Mouse (Mus musculus) hindbrain, embryonic 15.5 days (tissue): Measurements from ENCODE around the gene Cd28. TPM values are rescaled to one million over a fixed set of nuclear protein-coding genes. Genes with fewer than 3 reads are reported as not detected.

ENCODE experiments used
- ATAC-seq: fragments of 200-750 bp; cut with Nextera tagmentation; 2 replicates; pipeline ENCODE4 v1.8.0; 2017; ENCODE audit warnings: low read depth, moderate number of reproducible peaks, moderate TSS enrichment; ENCODE audit not compliant: low FRiP score
- H3K27ac ChIP-seq: fragments of 300-500 bp; sonication (generic); replicated peaks from 2 replicates; pipeline ENCODE4 v1.5.1; 2015; ENCODE audit warnings: mild to moderate bottlenecking, inconsistent platforms
- H3K27me3 ChIP-seq: fragments of 300-500 bp; sonication (generic); 2 replicates; pipeline ENCODE4 v1.6.1; 2015; ENCODE audit warnings: control low read depth, inconsistent platforms
- H3K36me3 ChIP-seq: fragments of 300-500 bp; sonication (generic); 2 replicates; pipeline ENCODE4 v1.6.1; 2015; ENCODE audit warnings: control low read depth, inconsistent platforms
- H3K4me1 ChIP-seq: fragments of 300-500 bp; sonication (generic); replicated peaks from 2 replicates; pipeline ENCODE4 v1.6.1; 2015; ENCODE audit warnings: control low read depth, inconsistent platforms
- H3K4me2 ChIP-seq: fragments of 300-500 bp; sonication (generic); 2 replicates; pipeline ENCODE4 v1.6.1; 2015; ENCODE audit warnings: moderate library complexity, mild to moderate bottlenecking, inconsistent platforms
- H3K4me3 ChIP-seq: fragments of 300-500 bp; sonication (generic); 2 replicates; pipeline ENCODE4 v1.5.1; 2015; ENCODE audit warnings: mild to moderate bottlenecking, inconsistent platforms
- H3K9ac ChIP-seq: fragments of 300-500 bp; sonication (generic); 2 replicates; pipeline ENCODE4 v1.6.1; 2015; ENCODE audit warnings: inconsistent platforms
- H3K9me3 ChIP-seq: fragments of 300-500 bp; sonication (generic); 2 replicates; pipeline ENCODE4 v1.6.1; 2016; ENCODE audit warnings: control low read depth, inconsistent platforms
- WGBS: fragments of 180-500 bp; shearing (Covaris S2); methylation state at CpG from one replicate; pipeline ENCODE4 v1.1.7; 2015; 5-methylcytosine and 5-hydroxymethylcytosine counted together
- polyA plus RNA-seq: library from polyadenylated mRNA; unstranded; fragments of >200 nt; fragmentation: Nextera tagmentation; extraction: Ambion mirVana; gene quantifications from 2 replicates; pipeline ENCODE4 v1.2.1, GENCODE M21; 2015

Cd28 gene
- polyA plus RNA-seq, 1 experiment from 2014 or later, result 0.18 TPM

DNA sequence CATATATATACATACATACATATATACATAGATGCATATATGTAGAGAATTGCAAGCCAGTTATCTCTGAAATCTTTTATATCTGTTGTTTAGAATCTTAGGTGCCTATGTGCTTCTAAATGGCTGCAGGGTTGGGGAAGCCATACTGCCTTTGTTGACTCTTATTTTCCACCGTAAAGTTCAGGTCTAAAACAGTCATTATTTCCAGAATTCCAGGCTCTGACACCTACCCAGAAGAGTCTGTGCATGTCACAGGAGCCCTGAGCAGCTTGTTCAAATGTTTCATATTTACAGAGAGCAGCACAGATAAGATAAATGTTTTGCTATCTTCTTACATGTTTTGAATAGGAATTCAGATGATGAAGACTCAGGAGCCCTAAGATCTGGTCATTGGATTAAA, 36.4 kb downstream of the Cd28 start:
- no peaks in the 10 kb centered on the region for H3K9me3 ChIP-seq
- H3K4me3 ChIP-seq, result no peak overlapping the region
- H3K27ac ChIP-seq, result no peak overlapping the region
- no peak overlapping the region for H3K9ac ChIP-seq
- H3K27me3 ChIP-seq, result no peaks in the 10 kb centered on the region
- H3K36me3 ChIP-seq, result no peaks in the 10 kb centered on the region
- WGBS, result 86% methylated on average over 1 of the region's 1 CpGs
- ATAC-seq, result no peak
- H3K4me2 ChIP-seq, result no peak overlapping the region
- no peaks in the 10 kb centered on the region for H3K4me1 ChIP-seq

DNA sequence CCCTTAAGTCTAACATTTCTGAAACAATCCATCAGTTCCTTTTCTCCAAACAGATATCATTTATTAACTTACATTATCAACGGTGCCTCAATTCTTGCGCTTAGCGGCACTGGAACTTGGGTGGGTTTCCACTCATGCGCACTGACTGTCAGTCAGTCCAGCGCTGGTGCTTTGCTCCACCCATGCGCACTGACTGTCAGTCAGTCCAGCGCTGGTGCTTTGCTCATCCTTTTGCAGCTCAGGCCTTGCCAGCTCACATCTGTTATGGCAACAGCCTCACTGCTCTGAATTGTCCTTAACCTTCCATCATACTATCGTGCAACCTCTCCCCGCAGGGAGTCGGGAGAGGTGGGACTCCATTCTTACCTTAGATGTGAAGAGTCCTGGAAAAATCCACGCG, 37.4 kb downstream of the Cd28 start:
- Histone ChIP-seq H3K9ac (no peak overlapping the region), H3K27me3 (no peaks in the 10 kb centered on the region), H3K4me2 (no peak overlapping the region), H3K36me3 (no peaks in the 10 kb centered on the region), H3K4me3 (no peak overlapping the region), H3K9me3 (no peaks in the 10 kb centered on the region), H3K27ac (no peak overlapping the region), H3K4me1 (no peaks in the 10 kb centered on the region)
- WGBS, result 95% methylated on average over 12 of the region's 12 CpGs
- no peak for ATAC-seq

GRCm38 (mm10) chr1:60755391-60756243, 39.0 kb downstream of the Cd28 start:
- no peaks in the 10 kb centered on the region for H3K36me3 ChIP-seq
- no peak for ATAC-seq
- H3K27ac ChIP-seq, result no peak overlapping the region
- H3K27me3 ChIP-seq, result no peaks in the 10 kb centered on the region
- H3K4me1 ChIP-seq, result no peaks in the 10 kb centered on the region
- H3K4me3 ChIP-seq, result no peak overlapping the region
- no peak overlapping the region for H3K9ac ChIP-seq
- 85% methylated on average over 7 of the region's 7 CpGs for WGBS
- H3K4me2 ChIP-seq, result no peak overlapping the region
- no peaks in the 10 kb centered on the region for H3K9me3 ChIP-seq

- Histone ChIP-seq H3K9me3 (no peaks in the 10 kb centered on the region), H3K27ac (no peak overlapping the region), H3K9ac (no peak overlapping the region), H3K27me3 (no peaks in the 10 kb centered on the region), H3K4me1 (no peaks in the 10 kb centered on the region), H3K4me3 (no peak overlapping the region), H3K4me2 (no peak overlapping the region), H3K36me3 (no peaks in the 10 kb centered on the region)
- ATAC-seq, result no peak
- WGBS, result 90% methylated on average over 2 of the region's 2 CpGs
Measured at GRCm38 (mm10) chr1:60757631-60758030, 41.0 kb downstream of the Cd28 start.

DNA sequence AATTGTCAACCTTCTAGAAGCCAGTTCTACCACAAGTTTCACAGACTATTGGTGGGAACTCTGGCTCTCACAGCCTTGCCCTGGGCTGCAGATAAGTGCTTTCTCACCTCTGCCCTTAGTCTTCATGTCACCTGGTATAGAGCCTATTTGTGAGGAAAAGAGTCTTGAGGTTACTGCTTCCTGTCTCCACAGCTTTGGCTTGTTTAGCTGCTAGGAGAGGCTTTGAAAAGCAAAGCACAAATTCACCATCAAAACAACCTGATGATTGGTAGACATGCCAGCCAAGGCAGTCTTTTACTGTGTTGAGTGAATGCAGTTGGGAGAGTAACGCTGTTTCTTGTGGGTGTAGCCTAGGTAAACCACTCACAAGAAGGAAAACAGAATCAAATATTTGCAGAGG, 41.6 kb downstream of the Cd28 start:
- no peaks in the 10 kb centered on the region for H3K4me1 ChIP-seq
- H3K4me3 ChIP-seq, result no peak overlapping the region
- no peak overlapping the region for H3K27ac ChIP-seq
- H3K9ac ChIP-seq, result no peak overlapping the region
- no peaks in the 10 kb centered on the region for H3K27me3 ChIP-seq
- H3K4me2 ChIP-seq, result no peak overlapping the region
- 89% methylated on average over 1 of the region's 1 CpGs for WGBS
- H3K9me3 ChIP-seq, result no peaks in the 10 kb centered on the region
- H3K36me3 ChIP-seq, result no peaks in the 10 kb centered on the region
- no peak for ATAC-seq

- Histone ChIP-seq H3K27ac (no peak overlapping the region), H3K36me3 (no peaks in the 10 kb centered on the region), H3K9ac (no peak overlapping the region), H3K4me3 (no peak overlapping the region), H3K27me3 (no peaks in the 10 kb centered on the region), H3K4me1 (no peaks in the 10 kb centered on the region), H3K9me3 (no peaks in the 10 kb centered on the region), H3K4me2 (no peak overlapping the region)
- WGBS, result 74% methylated on average over 7 of the region's 7 CpGs
- no peak for ATAC-seq
Measured at GRCm38 (mm10) chr1:60759563-60760335, 43.1 kb downstream of the Cd28 start.

- Histone ChIP-seq H3K9ac (no peak overlapping the region), H3K4me2 (no peak overlapping the region), H3K4me1 (no peaks in the 10 kb centered on the region), H3K9me3 (no peaks in the 10 kb centered on the region), H3K36me3 (no peaks in the 10 kb centered on the region), H3K4me3 (no peak overlapping the region), H3K27ac (no peak overlapping the region), H3K27me3 (no peaks in the 10 kb centered on the region)
- no peak for ATAC-seq
- WGBS, result 98% methylated on average over 3 of the region's 3 CpGs
Measured at GRCm38 (mm10) chr1:60760475-60760874, 43.9 kb downstream of the Cd28 start.

GRCm38 (mm10) chr1:60761528-60762171, 45.0 kb downstream of the Cd28 start:
- WGBS, result 96% methylated on average over 3 of the region's 3 CpGs

GRCm38 (mm10) chr1:60762451-60762850, 45.9 kb downstream of the Cd28 start:
- WGBS, result 98% methylated on average over 1 of the region's 1 CpGs
- no peak overlapping the region for H3K4me3 ChIP-seq
- no peak for ATAC-seq
- H3K4me2 ChIP-seq, result no peak overlapping the region
- H3K27ac ChIP-seq, result no peak overlapping the region
- no peaks in the 10 kb centered on the region for H3K4me1 ChIP-seq
- H3K27me3 ChIP-seq, result no peaks in the 10 kb centered on the region
- no peaks in the 10 kb centered on the region for H3K36me3 ChIP-seq
- H3K9ac ChIP-seq, result no peak overlapping the region
- H3K9me3 ChIP-seq, result no peaks in the 10 kb centered on the region

More at GRCm38 (mm10) chr1:60761528-60762171, 45.0 kb downstream of the Cd28 start:
- no peak for ATAC-seq
- no peak overlapping the region for H3K9ac ChIP-seq
- no peaks in the 10 kb centered on the region for H3K4me1 ChIP-seq
- no peak overlapping the region for H3K27ac ChIP-seq
- no peak overlapping the region for H3K4me2 ChIP-seq
- H3K36me3 ChIP-seq, result no peaks in the 10 kb centered on the region
- no peaks in the 10 kb centered on the region for H3K27me3 ChIP-seq
- no peak overlapping the region for H3K4me3 ChIP-seq
- no peaks in the 10 kb centered on the region for H3K9me3 ChIP-seq

DNA sequence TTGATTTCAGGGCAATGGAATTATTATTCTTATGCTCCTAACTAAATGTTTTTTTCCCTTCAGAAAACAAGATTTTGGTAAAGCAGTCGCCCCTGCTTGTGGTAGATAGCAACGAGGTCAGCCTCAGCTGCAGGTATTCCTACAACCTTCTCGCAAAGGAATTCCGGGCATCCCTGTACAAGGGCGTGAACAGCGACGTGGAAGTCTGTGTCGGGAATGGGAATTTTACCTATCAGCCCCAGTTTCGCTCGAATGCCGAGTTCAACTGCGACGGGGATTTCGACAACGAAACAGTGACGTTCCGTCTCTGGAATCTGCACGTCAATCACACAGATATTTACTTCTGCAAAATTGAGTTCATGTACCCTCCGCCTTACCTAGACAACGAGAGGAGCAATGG, 46.3 kb downstream of the Cd28 start:
- Histone ChIP-seq H3K9me3 (no peaks in the 10 kb centered on the region), H3K27me3 (no peaks in the 10 kb centered on the region), H3K4me2 (no peak overlapping the region), H3K36me3 (no peaks in the 10 kb centered on the region), H3K4me3 (no peak overlapping the region), H3K27ac (no peak overlapping the region), H3K4me1 (no peaks in the 10 kb centered on the region), H3K9ac (no peak overlapping the region)
- WGBS, result 92% methylated on average over 20 of the region's 20 CpGs
- no peak for ATAC-seq

DNA sequence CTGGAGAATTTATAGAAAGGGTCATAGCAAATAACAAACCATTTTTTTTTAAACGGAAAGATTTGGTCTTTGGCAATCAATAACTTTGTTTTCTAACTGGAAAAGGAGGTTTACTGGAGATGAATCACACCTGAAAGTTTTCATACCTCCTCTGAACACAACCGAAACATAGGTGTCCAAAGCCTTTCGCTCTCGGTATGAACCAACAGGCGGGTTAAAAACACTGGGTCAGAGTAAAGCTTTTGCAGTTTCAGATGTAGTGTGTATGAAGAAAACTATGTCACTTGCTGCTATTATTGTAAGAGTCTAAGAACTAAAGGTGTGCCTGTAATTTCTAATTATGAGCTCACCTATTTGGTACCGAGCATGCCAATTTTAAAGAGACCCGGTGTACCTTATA, 55.2 kb downstream of the Cd28 start:
- no peak for ATAC-seq
- no peaks in the 10 kb centered on the region for H3K4me1 ChIP-seq
- no peaks in the 10 kb centered on the region for H3K9me3 ChIP-seq
- no peak overlapping the region for H3K9ac ChIP-seq
- H3K27ac ChIP-seq, result no peak overlapping the region
- H3K4me2 ChIP-seq, result no peak overlapping the region
- 95% methylated on average over 7 of the region's 7 CpGs for WGBS
- no peaks in the 10 kb centered on the region for H3K27me3 ChIP-seq
- no peaks in the 10 kb centered on the region for H3K36me3 ChIP-seq
- no peak overlapping the region for H3K4me3 ChIP-seq

GRCm38 (mm10) chr1:60773231-60773630, 56.6 kb downstream of the Cd28 start:
- Histone ChIP-seq H3K4me2 (no peak overlapping the region), H3K27ac (no peak overlapping the region), H3K9me3 (no peaks in the 10 kb centered on the region), H3K4me3 (no peak overlapping the region), H3K9ac (no peak overlapping the region), H3K36me3 (no peaks in the 10 kb centered on the region), H3K4me1 (no peaks in the 10 kb centered on the region), H3K27me3 (no peaks in the 10 kb centered on the region)
- WGBS, result 82% methylated on average over 3 of the region's 3 CpGs
- ATAC-seq, result no peak
